Mouse (Mus musculus) CH12.LX (cell line): ENCODE measurements around the gene Clec2l. TPM values are rescaled to one million over a fixed set of nuclear protein-coding genes. Genes with fewer than 3 reads are reported as not detected.
"Not testable (repeated sequence)": the region's sequence is repeated elsewhere in the genome, so short reads cannot be mapped to it uniquely, and the experiment has no call there.

Experiments used
- DNase-seq: peaks from one replicate; pipeline ENCODE4 v3.0.0-alpha.2; 2013; ENCODE audit errors: extremely low read depth
- H3K27ac ChIP-seq: 2 replicates; pipeline ENCODE4 v1.5.1; 2012; ENCODE audit warnings: low read depth, mild to moderate bottlenecking, control low read depth, moderate library complexity; ENCODE audit not compliant: insufficient read depth
- H3K27me3 ChIP-seq: replicated peaks from 2 replicates; pipeline ENCODE3; 2012; ENCODE audit warnings: inconsistent platforms
- H3K36me3 ChIP-seq, 2 experiments: replicated peaks in 1 of 2; 2 replicates each; pipeline versions ENCODE3 to v1.6.1; 2012; ENCODE audit warnings: inconsistent platforms in 1 of 2, low read length in 1 of 2, mild to moderate bottlenecking in 1 of 2, mixed read lengths in 1 of 2, moderate library complexity in 1 of 2; ENCODE audit not compliant: control insufficient read depth in 1 of 2, insufficient read depth in 1 of 2
- H3K4me1 ChIP-seq, 2 experiments: 2 replicates each; pipeline ENCODE4 v1.6.1; 2012; ENCODE audit warnings: inconsistent platforms in 1 of 2, moderate library complexity in 1 of 2; ENCODE audit not compliant: insufficient read depth in 2 of 2, control insufficient read depth in 1 of 2
- H3K4me2 ChIP-seq: 2 replicates; pipeline ENCODE4 v1.6.1; 2012; ENCODE audit warnings: low read depth, mild to moderate bottlenecking, control low read depth; ENCODE audit not compliant: poor library complexity, insufficient read depth, severe bottlenecking
- H3K4me3 ChIP-seq, 3 experiments: fragments of 150-350 bp in 1 of 3; sonication (generic) in 1 of 3; replicated peaks in 1 of 3; 2 replicates each; pipeline versions ENCODE3 to v1.5.1; 2011 to 2012; ENCODE audit warnings: low read depth in 2 of 3, low read length in 2 of 3, mild to moderate bottlenecking in 2 of 3, moderate library complexity in 2 of 3, control low read depth in 1 of 3, improper control_type of control experiment in 1 of 3, inconsistent platforms in 1 of 3, mixed read lengths in 1 of 3; ENCODE audit not compliant: poor library complexity in 1 of 3
- H3K79me2 ChIP-seq: replicated peaks from 2 replicates; pipeline ENCODE4 v1.6.1; 2012; ENCODE audit warnings: mild to moderate bottlenecking, moderate library complexity; ENCODE audit not compliant: control insufficient read depth, poor library complexity, insufficient read depth, severe bottlenecking; ENCODE audit errors: extremely low read depth
- H3K9ac ChIP-seq: 2 replicates; pipeline ENCODE4 v1.6.1; 2012; ENCODE audit warnings: low read depth, mild to moderate bottlenecking, control low read depth, moderate library complexity; ENCODE audit not compliant: insufficient read depth
- H3K9me3 ChIP-seq: replicated peaks from 2 replicates; pipeline ENCODE3; 2012; ENCODE audit warnings: low read length, inconsistent platforms, mixed read lengths
- BHLHE40 ChIP-seq: IDR thresholded peaks from 2 replicates; pipeline ENCODE4 v1.6.1; 2011; ENCODE audit warnings: mild to moderate bottlenecking, low read depth, low read length, improper control_type of control experiment
- CHD1 ChIP-seq: IDR thresholded peaks from 2 replicates; pipeline ENCODE4 v1.6.1; 2012; ENCODE audit warnings: low read depth, low read length, improper control_type of control experiment, inconsistent platforms
- CHD2 ChIP-seq: IDR thresholded peaks from 2 replicates; pipeline ENCODE4 v1.6.1; 2011; ENCODE audit warnings: low read length, improper control_type of control experiment
- CTCF ChIP-seq, 2 experiments: IDR thresholded peaks in 1 of 2; conservative IDR thresholded peaks in 1 of 2; 2 replicates each; pipeline ENCODE4 v1.5.1; 2011 to 2012; ENCODE audit warnings: low read depth in 2 of 2, low read length in 2 of 2, improper control_type of control experiment in 1 of 2, inconsistent platforms in 1 of 2, mild to moderate bottlenecking in 1 of 2, moderate library complexity in 1 of 2
- E2F4 ChIP-seq: IDR thresholded peaks from 2 replicates; pipeline ENCODE4 v1.6.1; 2011; ENCODE audit warnings: low read depth, low read length, improper control_type of control experiment; ENCODE audit not compliant: insufficient replicate concordance
- ELF1 ChIP-seq: IDR thresholded peaks from 2 replicates; pipeline ENCODE4 v1.6.1; 2014; ENCODE audit warnings: low read depth, mild to moderate bottlenecking, inconsistent platforms, low read length, improper control_type of control experiment
- GABPA ChIP-seq: IDR thresholded peaks from 2 replicates; pipeline ENCODE4 v1.6.1; 2012; ENCODE audit warnings: low read depth, low read length, improper control_type of control experiment, inconsistent platforms; ENCODE audit not compliant: insufficient replicate concordance
- HCFC1 ChIP-seq: IDR thresholded peaks from 2 replicates; pipeline ENCODE4 v1.6.1; 2012; ENCODE audit warnings: low read depth, mild to moderate bottlenecking, inconsistent platforms, low read length, improper control_type of control experiment
- IRF4 ChIP-seq: IDR thresholded peaks from 2 replicates; pipeline ENCODE4 v1.6.1; 2014; ENCODE audit warnings: low read depth, mild to moderate bottlenecking, inconsistent platforms, low read length, improper control_type of control experiment
- JUND ChIP-seq: conservative IDR thresholded peaks from 2 replicates; pipeline ENCODE4 v1.6.1; 2011; ENCODE audit warnings: low read depth, low read length, improper control_type of control experiment
- KAT2A ChIP-seq: IDR thresholded peaks from 2 replicates; pipeline ENCODE4 v1.6.1; 2012; ENCODE audit warnings: low read length, improper control_type of control experiment, inconsistent platforms; ENCODE audit not compliant: insufficient replicate concordance
- MAFK ChIP-seq: IDR thresholded peaks from 2 replicates; pipeline ENCODE4 v1.6.1; 2011; ENCODE audit warnings: low read length, improper control_type of control experiment; ENCODE audit not compliant: insufficient replicate concordance
- MYC ChIP-seq: IDR thresholded peaks from 2 replicates; pipeline ENCODE4 v1.6.1; 2011; ENCODE audit warnings: low read depth, mild to moderate bottlenecking, improper control_type of control experiment, low read length
- NELFE ChIP-seq: IDR thresholded peaks from 2 replicates; pipeline ENCODE4 v1.6.1; 2011; ENCODE audit warnings: low read depth, low read length, improper control_type of control experiment
- NRF1 ChIP-seq: IDR thresholded peaks from 2 replicates; pipeline ENCODE4 v1.6.1; 2014; ENCODE audit warnings: low read depth, mild to moderate bottlenecking, inconsistent platforms, low read length, improper control_type of control experiment, moderate library complexity
- PAX5 ChIP-seq: IDR thresholded peaks from 2 replicates; pipeline ENCODE4 v1.6.1; 2012; ENCODE audit warnings: low read length, inconsistent platforms, mixed read lengths
- POLR2AphosphoS2 ChIP-seq: IDR thresholded peaks from 2 replicates; pipeline ENCODE4 v1.6.1; 2011; ENCODE audit warnings: low read depth, low read length, improper control_type of control experiment
- RAD21 ChIP-seq: IDR thresholded peaks from 2 replicates; pipeline ENCODE4 v1.6.1; 2011; ENCODE audit warnings: low read depth, mild to moderate bottlenecking, low read length, improper control_type of control experiment, moderate library complexity
- SIN3A ChIP-seq: IDR thresholded peaks from 2 replicates; pipeline ENCODE4 v1.6.1; 2012; ENCODE audit warnings: low read length, improper control_type of control experiment, inconsistent platforms
- SMC3 ChIP-seq: IDR thresholded peaks from 2 replicates; pipeline ENCODE4 v1.6.1; 2011; ENCODE audit warnings: low read depth, low read length, improper control_type of control experiment
- TBP ChIP-seq: conservative IDR thresholded peaks from 2 replicates; pipeline ENCODE4 v1.6.1; 2011; ENCODE audit warnings: low read depth, low read length, improper control_type of control experiment
- TCF12 ChIP-seq: IDR thresholded peaks from 2 replicates; pipeline ENCODE4 v1.6.1; 2014; ENCODE audit warnings: low read depth, mild to moderate bottlenecking, inconsistent platforms, low read length, improper control_type of control experiment
- USF1 ChIP-seq: IDR thresholded peaks from 2 replicates; pipeline ENCODE4 v1.6.1; 2014; ENCODE audit warnings: low read depth, mild to moderate bottlenecking, inconsistent platforms, low read length, improper control_type of control experiment
- ZC3H11A ChIP-seq: IDR thresholded peaks from 2 replicates; pipeline ENCODE4 v1.6.1; 2012; ENCODE audit warnings: low read depth, mild to moderate bottlenecking, inconsistent platforms, low read length, improper control_type of control experiment
- ZMIZ1 ChIP-seq: IDR thresholded peaks from 2 replicates; pipeline ENCODE4 v1.6.1; 2012; ENCODE audit warnings: low read depth, mild to moderate bottlenecking, inconsistent platforms, low read length, improper control_type of control experiment
- ZNF384 ChIP-seq: IDR thresholded peaks from 2 replicates; pipeline ENCODE4 v1.6.1; 2012; ENCODE audit warnings: low read depth, low read length, improper control_type of control experiment, inconsistent platforms
- dilution Hi-C: fragments of 300-500 bp; cut with MboI; formaldehyde crosslinking; loops from 2 replicates; pipeline ENCODE4 v1.14.3; 2020; ENCODE audit warnings: low sequenced_read_pairs; ENCODE audit not compliant: extremely low pct_unique_long_range_greater_than_20kb, extremely low pct_ligation_motif_present
- in situ Hi-C: fragments of 300-500 bp; cut with MboI; formaldehyde crosslinking; loops from 3 replicates; pipeline ENCODE4 v1.14.3; 2019; ENCODE audit warnings: low sequenced_read_pairs, low pct_ligation_motif_present, low pct_unique_long_range_greater_than_20kb, mixed read lengths
- polyA plus RNA-seq: library from polyadenylated mRNA; unstranded; fragments of >175 nt; gene quantifications from 2 replicates; pipeline ENCODE4 v1.2.1, GENCODE M21; 2012; ENCODE audit warnings: low read depth; ENCODE audit not compliant: insufficient read length
- total RNA-seq, 2 experiments: library from RNA; depleted of rRNA; stranded (reverse); fragments of 300-350 nt in 1 of 2; fragments of >200 nt in 1 of 2; gene quantifications; 2 replicates each; pipeline ENCODE4 v1.2.3; 2012 to 2014

Gene Clec2l
- total and polyA plus RNA-seq, 3 experiments, result 0.17 to 0.26 (median 0.21) TPM

GRCm38 (mm10) chr6:38661626-38662025, 1.2 kb upstream of the Clec2l start:
- no peak overlapping the region for H3K9ac ChIP-seq
- in situ Hi-C loops, result no loop called here
- peaks cover 5 to 6% of the 10 kb centered on the region in 2 experiments; a peak in 3 of 4 replicates for H3K4me1 ChIP-seq
- H3K27me3 ChIP-seq, result peaks cover 46% of the 10 kb centered on the region
- H3K9me3 ChIP-seq, result no peaks in the 10 kb centered on the region
- H3K79me2 ChIP-seq, result no peaks in the 10 kb centered on the region
- TF ChIP-seq TBP, result no peak
- TF ChIP-seq NELFE, result no peak
- TF ChIP-seq ELF1, result no peak
- no peak for TF ChIP-seq ZC3H11A
- no peak for TF ChIP-seq ZNF384
- TF ChIP-seq CHD1, result no peak
- no peak for TF ChIP-seq KAT2A
- TF ChIP-seq MAFK, result no peak
- no peak for TF ChIP-seq SIN3A
- TF ChIP-seq JUND, result no peak
- TF ChIP-seq BHLHE40, result no peak
- no peak for TF ChIP-seq TCF12
- TF ChIP-seq CHD2, result no peak
- no peak for TF ChIP-seq USF1
- TF ChIP-seq RAD21, result no peak
- no peak for TF ChIP-seq IRF4
- TF ChIP-seq GABPA, result no peak
- no peak for TF ChIP-seq NRF1
- dilution Hi-C loops, result no loop called here
- no peak for DNase-seq
- no peak overlapping the region for H3K4me3 ChIP-seq
- no peaks in the 10 kb centered on the region for H3K36me3 ChIP-seq
- no peak overlapping the region for H3K27ac ChIP-seq
- no peak overlapping the region for H3K4me2 ChIP-seq

DNA sequence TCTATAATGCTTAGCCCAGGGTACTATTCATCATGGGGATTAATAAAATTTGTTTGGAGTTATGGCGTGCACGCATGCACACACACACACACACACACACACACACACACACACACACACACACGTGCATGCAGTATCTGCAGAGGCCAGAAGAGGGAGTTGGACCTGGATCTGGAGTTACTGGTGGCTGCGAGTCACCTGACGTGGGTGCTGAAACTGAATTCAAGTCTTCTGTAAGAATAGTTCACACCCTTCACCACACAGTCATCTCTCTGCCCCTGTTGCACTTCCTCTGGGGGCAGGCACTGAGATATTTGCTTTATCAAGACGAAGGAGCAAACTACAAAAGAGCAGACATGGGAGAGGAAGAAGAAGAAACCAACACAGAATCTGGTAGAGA, 6.7 kb downstream of the Clec2l start:
- peak; percentile 35 for DNase-seq
- Histone ChIP-seq H3K9ac (no peak overlapping the region), H3K79me2 (no peaks in the 10 kb centered on the region), H3K27me3 (peaks cover 5% of the 10 kb centered on the region), H3K4me2 (no peak overlapping the region), H3K4me1 (peaks cover 4 to 7% of the 10 kb centered on the region in 2 experiments; a peak in 3 of 4 replicates), H3K9me3 (no peaks in the 10 kb centered on the region), H3K36me3 (no peaks in the 10 kb centered on the region), H3K27ac (no peak overlapping the region), H3K4me3 (no peak overlapping the region)
- dilution Hi-C loops, result no loop called here
- in situ Hi-C loops, result no loop called here
- no peak for TF ChIP-seq MYC
- TF ChIP-seq ZMIZ1, result no peak
- no peak for TF ChIP-seq TBP
- TF ChIP-seq E2F4, result no peak
- TF ChIP-seq BHLHE40, result peak; percentile 79
- TF ChIP-seq HCFC1, result no peak
- no peak for TF ChIP-seq PAX5
- TF ChIP-seq GABPA, result no peak
- TF ChIP-seq SMC3, result peak; percentile 59
- peak in 1 of 2 experiments; percentile 55; a peak in 2 of 4 replicates for TF ChIP-seq CTCF (conservative IDR thresholded peaks at IDR 0.05 in 1 of 2, IDR thresholded peaks at IDR 0.05 in 1 of 2; ENCODE audit: low read depth in 2 of 2, low read length in 2 of 2)
- no peak for TF ChIP-seq CHD1
- TF ChIP-seq ZNF384, result no peak
- TF ChIP-seq POLR2AphosphoS2, result no peak
- peak; percentile 3 for TF ChIP-seq RAD21

- H3K27me3 ChIP-seq, H3K9me3 ChIP-seq, dilution Hi-C loops, in situ Hi-C loops, H3K4me2 ChIP-seq, H3K4me3 ChIP-seq, H3K9ac ChIP-seq, H3K4me1 ChIP-seq, H3K36me3 ChIP-seq, H3K79me2 ChIP-seq, H3K27ac ChIP-seq, DNase-seq: not testable (repeated sequence)
Observed at GRCm38 (mm10) chr6:38670488-38670887, 7.6 kb downstream of the Clec2l start.
